ENCODE assay signal across 9 mouse cellular contexts in genomic region chr11:78044758-78045251, GRCm38 (mm10). TPM values are rescaled to one million over a fixed set of nuclear protein-coding genes. Genes with fewer than 3 reads are reported as not detected.
DNase-seq lines count a peak whose midpoint lies in the region; ATAC-seq and TF ChIP-seq lines count a peak whose summit lies in the region.
"Had no signal": no experiment of that assay in that cellular context is flagged by ENCODE, and none has a peak within 500 bp of the region (broad histone marks: within the 10 kb centered on the region; RNA-seq: fewer than 3 reads in every experiment).

No protein-coding gene starts in this region.

- no peak for TF ChIP-seq CTCF in hindbrain, postnatal 0 days (IDR thresholded peaks at IDR 0.05; ENCODE audit: low read depth)
- TF ChIP-seq CTCF in gastrocnemius, adult 2 months (IDR thresholded peaks at IDR 0.05) = no peak
- TF ChIP-seq CTCF in lung, adult 2 months (IDR thresholded peaks at IDR 0.05; ENCODE audit: insufficient read depth, low read length) = no peak

- DNase-seq in hindbrain, postnatal 0 days (ENCODE audit: low spot score) = peak; percentile 79
- DNase-seq in hindbrain, embryonic 11.5 days (ENCODE audit: low spot score) = no peak
- DNase-seq in adrenal gland, postnatal 10 days = peak; percentile 93
- DNase-seq in gastrocnemius, adult 2 months = peak; percentile 95
- peak; percentile 75 for DNase-seq in lung, adult 2 months
- DNase-seq in testis, postnatal 10 days (ENCODE audit: low spot score) = peak; percentile 85
- DNase-seq in midbrain, embryonic 11.5 days (ENCODE audit: low spot score, missing footprints) = no peak

- no peaks in the 10 kb centered on the region for H3K9me3 ChIP-seq in hindbrain, postnatal 0 days (ENCODE audit: low read length)
- no peaks in the 10 kb centered on the region for H3K9me3 ChIP-seq in hindbrain, embryonic 11.5 days (ENCODE audit: control insufficient read depth, low read length)
- H3K9me3 ChIP-seq in intestine, embryonic 16.5 days (ENCODE audit: control insufficient read depth, low read length) = no peaks in the 10 kb centered on the region
- H3K9me3 ChIP-seq in midbrain, embryonic 11.5 days (ENCODE audit: control insufficient read depth, low read length) = no peaks in the 10 kb centered on the region

- no peak overlapping the region for H3K9ac ChIP-seq in hindbrain, postnatal 0 days (replicated peaks; ENCODE audit: low read length)
- H3K9ac ChIP-seq in hindbrain, embryonic 11.5 days (ENCODE audit: low read depth, low read length) = no peak overlapping the region
- no peak overlapping the region for H3K9ac ChIP-seq in intestine, embryonic 16.5 days (ENCODE audit: low read depth, low read length)
- H3K9ac ChIP-seq in midbrain, embryonic 11.5 days (ENCODE audit: low read length) = no peak overlapping the region

- no peak overlapping the region for H3K27ac ChIP-seq in hindbrain, postnatal 0 days
- no peak overlapping the region for H3K27ac ChIP-seq in hindbrain, embryonic 11.5 days (ENCODE audit: low read depth, low read length)
- H3K27ac ChIP-seq in gastrocnemius, adult 2 months = peak overlapping the region; percentile 90
- no peak overlapping the region for H3K27ac ChIP-seq in intestine, embryonic 16.5 days (ENCODE audit: low read length)
- H3K27ac ChIP-seq in midbrain, embryonic 11.5 days (ENCODE audit: low read depth, low read length) = no peak overlapping the region

- H3K27me3 ChIP-seq in hindbrain, postnatal 0 days (ENCODE audit: insufficient read depth, low read length) = no peaks in the 10 kb centered on the region
- no peaks in the 10 kb centered on the region for H3K27me3 ChIP-seq in hindbrain, embryonic 11.5 days (ENCODE audit: control insufficient read depth, insufficient read depth, low read length)
- no peaks in the 10 kb centered on the region for H3K27me3 ChIP-seq in intestine, embryonic 16.5 days (replicated peaks; ENCODE audit: control insufficient read depth, insufficient read depth, low read length)
- H3K27me3 ChIP-seq in midbrain, embryonic 11.5 days (ENCODE audit: control insufficient read depth, insufficient read depth, low read length) = no peaks in the 10 kb centered on the region

- TF ChIP-seq POLR2A in lung, adult 2 months (IDR thresholded peaks at IDR 0.05; ENCODE audit: borderline replicate concordance, extremely low read depth, low read depth, low read length) = no peak

- H3K4me2 ChIP-seq in hindbrain, postnatal 0 days (ENCODE audit: low read depth, low read length) = no peak overlapping the region
- H3K4me2 ChIP-seq in hindbrain, embryonic 11.5 days (replicated peaks; ENCODE audit: low read depth, low read length) = no peak overlapping the region
- H3K4me2 ChIP-seq in intestine, embryonic 16.5 days (ENCODE audit: low read depth, low read length) = no peak overlapping the region
- no peak overlapping the region for H3K4me2 ChIP-seq in midbrain, embryonic 11.5 days

- intact Hi-C loops in gastrocnemius, adult 2 months (cut with DNase I) = no loop called here

- WGBS in hindbrain, postnatal 0 days = 44% methylated on average over 5 of the region's 5 CpGs
- 86% methylated on average over 5 of the region's 5 CpGs for WGBS in hindbrain, embryonic 11.5 days
- WGBS in intestine, embryonic 16.5 days = 71% methylated on average over 5 of the region's 5 CpGs
- WGBS in lung, adult 2 months = 17% methylated on average over 5 of the region's 5 CpGs
- WGBS in midbrain, embryonic 11.5 days = 90% methylated on average over 5 of the region's 5 CpGs

- H3K36me3 ChIP-seq in hindbrain, postnatal 0 days (ENCODE audit: insufficient read depth, low read length) = no peaks in the 10 kb centered on the region
- H3K36me3 ChIP-seq in hindbrain, embryonic 11.5 days (ENCODE audit: control insufficient read depth, insufficient read depth, low read length) = no peaks in the 10 kb centered on the region
- no peaks in the 10 kb centered on the region for H3K36me3 ChIP-seq in intestine, embryonic 16.5 days (ENCODE audit: control insufficient read depth, insufficient read depth, low read length)
- H3K36me3 ChIP-seq in midbrain, embryonic 11.5 days (ENCODE audit: control insufficient read depth, insufficient read depth, low read length) = no peaks in the 10 kb centered on the region

- ATAC-seq in hindbrain, postnatal 0 days = peak; percentile 67
- no peak for ATAC-seq in hindbrain, embryonic 11.5 days (ENCODE audit: low FRiP score)
- ATAC-seq in intestine, embryonic 16.5 days = peak; percentile 48; the same call in 1 of the 2 replicates
- ATAC-seq in midbrain, embryonic 11.5 days (ENCODE audit: low FRiP score) = no peak

- 0 out of 2 replicates have a peak, but pooled peaks cover 2% of the 10 kb centered on the region for H3K4me1 ChIP-seq in hindbrain, postnatal 0 days (ENCODE audit: insufficient read depth, low read length)
- 0 out of 2 replicates have a peak, but pooled peaks cover 2% of the 10 kb centered on the region for H3K4me1 ChIP-seq in hindbrain, embryonic 11.5 days (replicated peaks; ENCODE audit: control insufficient read depth, insufficient read depth, low read length)
- no peaks in the 10 kb centered on the region for H3K4me1 ChIP-seq in intestine, embryonic 16.5 days (ENCODE audit: control insufficient read depth, insufficient read depth, low read length)
- H3K4me1 ChIP-seq in lung, adult 2 months (ENCODE audit: control insufficient read depth, insufficient read depth, low read length) = peaks cover 10% of the 10 kb centered on the region
- no peaks in the 10 kb centered on the region for H3K4me1 ChIP-seq in midbrain, embryonic 11.5 days (ENCODE audit: control insufficient read depth, insufficient read depth, low read length)

- H3K4me3 ChIP-seq in hindbrain, postnatal 0 days (ENCODE audit: low read length) = no peak overlapping the region
- H3K4me3 ChIP-seq in hindbrain, embryonic 11.5 days (ENCODE audit: low read depth, low read length) = no peak overlapping the region
- H3K4me3 ChIP-seq in gastrocnemius, adult 2 months = peak overlapping the region; percentile 59
- H3K4me3 ChIP-seq in intestine, embryonic 16.5 days (ENCODE audit: low read length) = no peak overlapping the region
- no peak overlapping the region for H3K4me3 ChIP-seq in lung, adult 2 months (replicated peaks; ENCODE audit: extremely low read depth, low read depth, low read length)
- no peak overlapping the region for H3K4me3 ChIP-seq in midbrain, embryonic 11.5 days (ENCODE audit: low read depth, low read length)
- H3K4me3 ChIP-seq: erythroblast, embryonic 14.5 days had no signal

RNA-seq across cellular contexts. Expression of gene Flot2, which starts 7.1 kb away (rescaled TPM):
- total RNA-seq in hindbrain, postnatal 0 days (2014; rRNA removed) = 107 and 108 TPM in 2 replicates
- 121 and 123 TPM in 2 replicates for polyA plus RNA-seq in hindbrain, postnatal 0 days (2015; fragmentation: Nextera tagmentation; extraction: Ambion mirVana)
- 56.3 and 60.0 TPM in 2 replicates for polyA plus RNA-seq in hindbrain, embryonic 11.5 days (2014; fragmentation: Nextera tagmentation; extraction: Ambion mirVana)
- total RNA-seq in adrenal gland, postnatal 10 days (2021) = 10 to 100 TPM; 79.1 to 95.9 TPM
- 10 to 100 TPM; 46.0 to 49.8 TPM for total RNA-seq in gastrocnemius, adult 2 months (2021)
- polyA plus RNA-seq in intestine, embryonic 16.5 days (2015; fragmentation: Nextera tagmentation; extraction: Ambion mirVana) = 37.8 and 40.9 TPM in 2 replicates
- polyA plus RNA-seq in lung, adult 2 months (2012; rRNA removed) = 114 and 145 TPM in 2 replicates
- 52.7 and 57.6 TPM in 2 replicates for polyA plus RNA-seq in midbrain, embryonic 11.5 days (2014; fragmentation: Nextera tagmentation; extraction: Ambion mirVana)

RNA-seq across cellular contexts. Expression of gene Dhrs13, which starts 12.7 kb away (rescaled TPM):
- total RNA-seq in hindbrain, postnatal 0 days (2014; rRNA removed) = 63.8 and 69.6 TPM in 2 replicates
- polyA plus RNA-seq in hindbrain, postnatal 0 days (2015; fragmentation: Nextera tagmentation; extraction: Ambion mirVana) = 48.2 and 52.8 TPM in 2 replicates
- 20.0 and 21.0 TPM in 2 replicates for polyA plus RNA-seq in hindbrain, embryonic 11.5 days (2014; fragmentation: Nextera tagmentation; extraction: Ambion mirVana)
- 10 to 100 TPM in 1 of 2 experiments, 1 to 10 TPM in 1; 8.6 to 10.4 TPM for total RNA-seq in adrenal gland, postnatal 10 days (2021)
- total RNA-seq in gastrocnemius, adult 2 months (2021) = 1 to 10 TPM in 1 of 2 experiments, under 1 TPM in 1; 0.74 to 1.1 TPM
- 14.2 and 16.9 TPM in 2 replicates for polyA plus RNA-seq in intestine, embryonic 16.5 days (2015; fragmentation: Nextera tagmentation; extraction: Ambion mirVana)
- polyA plus RNA-seq in lung, adult 2 months (2012; rRNA removed) = 7.9 and 8.7 TPM in 2 replicates
- 17.4 and 18.0 TPM in 2 replicates for polyA plus RNA-seq in midbrain, embryonic 11.5 days (2014; fragmentation: Nextera tagmentation; extraction: Ambion mirVana)

RNA-seq across cellular contexts. Expression of gene Eral1, which starts 35.4 kb away (rescaled TPM):
- total RNA-seq in hindbrain, postnatal 0 days (2014; rRNA removed) = 38.4 and 40.3 TPM in 2 replicates
- 25.7 and 26.9 TPM in 2 replicates for polyA plus RNA-seq in hindbrain, postnatal 0 days (2015; fragmentation: Nextera tagmentation; extraction: Ambion mirVana)
- polyA plus RNA-seq in hindbrain, embryonic 11.5 days (2014; fragmentation: Nextera tagmentation; extraction: Ambion mirVana) = 31.9 and 37.2 TPM in 2 replicates
- 10 to 100 TPM; 30.4 to 35.0 TPM for total RNA-seq in adrenal gland, postnatal 10 days (2021)
- 10 to 100 TPM; 18.8 to 26.2 TPM for total RNA-seq in gastrocnemius, adult 2 months (2021)
- 29.2 and 31.2 TPM in 2 replicates for polyA plus RNA-seq in intestine, embryonic 16.5 days (2015; fragmentation: Nextera tagmentation; extraction: Ambion mirVana)
- 23.9 and 27.8 TPM in 2 replicates for polyA plus RNA-seq in lung, adult 2 months (2012; rRNA removed)
- 39.0 and 39.6 TPM in 2 replicates for polyA plus RNA-seq in midbrain, embryonic 11.5 days (2014; fragmentation: Nextera tagmentation; extraction: Ambion mirVana)

RNA-seq across cellular contexts. Expression of gene Fam222b, which starts 49.7 kb away (rescaled TPM):
- total RNA-seq in hindbrain, postnatal 0 days (2014; rRNA removed) = 27.6 and 32.6 TPM in 2 replicates
- polyA plus RNA-seq in hindbrain, postnatal 0 days (2015; fragmentation: Nextera tagmentation; extraction: Ambion mirVana) = 22.6 and 22.9 TPM in 2 replicates
- 24.3 and 24.4 TPM in 2 replicates for polyA plus RNA-seq in hindbrain, embryonic 11.5 days (2014; fragmentation: Nextera tagmentation; extraction: Ambion mirVana)
- 10 to 100 TPM; 14.7 to 15.3 TPM for total RNA-seq in adrenal gland, postnatal 10 days (2021)
- 1 to 10 TPM; 7.1 to 7.9 TPM for total RNA-seq in gastrocnemius, adult 2 months (2021)
- 14.2 and 16.1 TPM in 2 replicates for polyA plus RNA-seq in intestine, embryonic 16.5 days (2015; fragmentation: Nextera tagmentation; extraction: Ambion mirVana)
- polyA plus RNA-seq in lung, adult 2 months (2012; rRNA removed) = 21.6 and 25.6 TPM in 2 replicates
- polyA plus RNA-seq in midbrain, embryonic 11.5 days (2014; fragmentation: Nextera tagmentation; extraction: Ambion mirVana) = 26.5 and 26.6 TPM in 2 replicates

Comparison
In these comparisons a context has a peak if more than half of its experiments do, and no peak if none do; other contexts are left out.
1. ATAC-seq: peak in hindbrain, postnatal 0 days (single experiment) and intestine, embryonic 16.5 days (single experiment); none in hindbrain, embryonic 11.5 days (single experiment) and midbrain, embryonic 11.5 days (single experiment).
2. DNase-seq: peak in hindbrain, postnatal 0 days (single experiment), adrenal gland, postnatal 10 days (single experiment), gastrocnemius, adult 2 months (single experiment), lung, adult 2 months (single experiment) and testis, postnatal 10 days (single experiment); none in hindbrain, embryonic 11.5 days (single experiment) and midbrain, embryonic 11.5 days (single experiment).